In the genomic region with DNA sequence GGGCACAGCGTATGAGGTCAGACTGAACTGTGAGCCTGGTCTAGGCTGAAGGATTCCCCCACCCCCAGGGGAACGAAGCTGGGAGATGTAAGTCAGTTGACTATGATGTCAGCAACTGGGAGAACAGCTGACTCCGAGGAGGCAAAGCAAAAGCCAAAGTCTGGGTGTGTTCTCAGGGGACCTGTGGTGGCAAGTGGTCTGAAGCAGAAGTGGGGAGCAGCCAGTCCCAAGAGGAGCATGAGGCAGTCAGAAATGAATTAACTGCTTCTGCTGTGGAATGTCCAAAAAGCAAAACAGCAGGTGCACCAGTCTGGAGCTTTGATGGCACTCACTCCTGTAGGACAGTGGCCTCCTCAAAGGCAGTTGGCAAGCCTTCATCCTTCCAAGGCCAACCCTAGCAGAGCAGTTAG, we compare ENCODE assay signal across 9 mouse cellular contexts. TPM values are rescaled to one million over a fixed set of nuclear protein-coding genes. Genes with fewer than 3 reads are reported as not detected.
DNase-seq lines count a peak whose midpoint lies in the region; TF ChIP-seq lines count a peak whose summit lies in the region.
"Had no signal": no experiment of that assay in that cellular context is flagged by ENCODE, and none has a peak within 500 bp of the region (broad histone marks: within the 10 kb centered on the region; RNA-seq: fewer than 3 reads in every experiment).

No protein-coding gene starts in this region.

- intact Hi-C loops in left cerebral cortex, adult 2 months (cut with DNase I): no loop called here

- TF ChIP-seq CTCF in lung, adult 2 months (IDR thresholded peaks at IDR 0.05; ENCODE audit: insufficient read depth, low read length): no peak
- TF ChIP-seq CTCF in left cerebral cortex, adult 2 months (IDR thresholded peaks at IDR 0.05): no peak

- no peak overlapping the region for H3K4me3 ChIP-seq in lung, adult 2 months (replicated peaks; ENCODE audit: extremely low read depth, low read depth, low read length)
- H3K4me3 ChIP-seq in left cerebral cortex, adult 2 months: no peak overlapping the region

- peak; percentile 34 for DNase-seq in adrenal gland, postnatal 14 days
- DNase-seq in adrenal gland, postnatal 4 days (ENCODE audit: low spot score in 2 of 2): no peak
- peak; percentile 44 to 45 for DNase-seq in lung, adult 18-20 months
- no peak for DNase-seq in lung, adult 2 months
- peak; percentile 62 to 74 for DNase-seq in cerebellum, postnatal 25 days
- DNase-seq in skeletal muscle tissue, adult 2 months (ENCODE audit: low read depth, low spot score): peak; percentile 56
- DNase-seq in left cerebral cortex, adult 2 months (ENCODE audit: extremely low spot score in 1 of 2, low spot score in 2 of 2): no peak
- no peak for DNase-seq in kidney, adult 18-20 months

- TF ChIP-seq POLR2A in lung, adult 2 months (IDR thresholded peaks at IDR 0.05; ENCODE audit: borderline replicate concordance, extremely low read depth, low read depth, low read length): no peak

- 0 out of 2 replicates have a peak, but pooled peaks cover 5% of the 10 kb centered on the region for H3K4me1 ChIP-seq in lung, adult 2 months (ENCODE audit: control insufficient read depth, insufficient read depth, low read length)

- no peak overlapping the region for H3K27ac ChIP-seq in left cerebral cortex, adult 2 months
- H3K27ac ChIP-seq: liver, embryonic 14.5 days had no signal

- WGBS in lung, adult 2 months: 72% methylated on average over 3 of the region's 3 CpGs

RNA-seq across cellular contexts. Expression of gene Rftn1, which starts 7.9 kb away (rescaled TPM):
- total RNA-seq in adrenal gland, postnatal 14 days (2021): 17.6 and 24.0 TPM in 2 replicates
- 10 to 100 TPM; 16.0 to 16.9 TPM for total RNA-seq in adrenal gland, postnatal 4 days (2021)
- polyA plus RNA-seq in lung, adult 2 months (2012; rRNA removed): 32.4 and 49.5 TPM in 2 replicates
- 1 to 10 TPM; 8.4 to 9.4 TPM for total RNA-seq in left cerebral cortex, adult 2 months (2021)

Comparison
In these comparisons a context has a peak if more than half of its experiments do, and no peak if none do; other contexts are left out.
1. DNase-seq: peak in adrenal gland, postnatal 14 days (single experiment), lung, adult 18-20 months (2 of 2), cerebellum, postnatal 25 days (2 of 2) and skeletal muscle tissue, adult 2 months (single experiment); none in adrenal gland, postnatal 4 days (0 of 2), lung, adult 2 months (single experiment), left cerebral cortex, adult 2 months (0 of 2) and kidney, adult 18-20 months (single experiment).